Mouse (Mus musculus): ENCODE data around the gene Chia1. TPM values are rescaled to one million over a fixed set of nuclear protein-coding genes. Genes with fewer than 3 reads are reported as not detected.
"Not testable (repeated sequence)": the region's sequence is repeated elsewhere in the genome, so short reads cannot be mapped to it uniquely, and the experiment has no call there.

Chia1 gene
- polyA plus RNA-seq, 1 experiment from 2014 or later: not detected

DNA sequence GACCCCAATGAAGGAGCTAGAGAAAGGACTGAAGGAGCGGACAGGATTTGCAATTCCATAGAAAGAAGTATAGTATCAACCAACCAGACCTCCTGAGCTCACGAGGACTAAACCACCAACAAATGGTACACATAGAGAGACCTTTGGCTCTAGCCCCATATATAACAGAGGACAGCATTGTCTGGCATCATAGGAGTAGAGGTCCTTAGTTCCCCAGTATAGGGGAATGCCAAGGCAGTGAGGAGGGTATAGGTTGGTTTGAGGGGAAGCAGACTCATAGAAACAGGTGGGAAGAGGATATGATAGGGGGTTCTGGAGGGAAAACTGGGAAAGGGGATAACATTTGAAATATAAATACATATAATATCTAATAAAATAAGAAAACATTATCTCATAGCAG lies 41.4 kb downstream of the Chia1 start:
- 82% methylated on average over 2 of the region's 2 CpGs for WGBS
- no peaks in the 10 kb centered on the region for H3K36me3 ChIP-seq (replicated peaks; ENCODE audit: control insufficient read depth, insufficient read depth, low read depth, low read length)
- ATAC-seq (replicated peaks; ENCODE audit: insufficient number of reproducible peaks, low FRiP score, low TSS enrichment, low read depth): no peak

DNA sequence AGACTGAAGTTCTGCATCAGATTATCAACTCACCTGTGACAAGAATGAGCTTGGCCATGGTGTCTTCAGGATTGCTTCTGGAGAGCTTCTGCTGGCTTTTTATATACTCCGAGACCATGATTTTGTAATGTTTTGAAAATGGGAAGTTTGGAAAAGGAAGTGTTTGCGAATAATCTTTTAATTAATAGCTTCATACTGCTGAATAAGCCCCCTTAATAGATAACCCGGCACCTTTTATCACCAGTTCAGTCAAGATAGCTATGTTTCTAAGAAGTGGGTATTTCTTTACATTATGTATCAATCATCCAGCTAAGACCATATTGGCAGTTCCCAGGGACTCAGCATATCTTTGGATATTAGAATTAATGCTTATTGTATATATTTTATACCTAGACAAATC lies 54.4 kb downstream of the Chia1 start, which contains the start of gene Chil3:
Gene Chil3, minus strand, starts transcription at position 101 of the 400 bp plus-strand sequence.
- no peaks in the 10 kb centered on the region for H3K27me3 ChIP-seq (ENCODE audit: control insufficient read depth, insufficient read depth, low read length)
- no peak for DNase-seq (ENCODE audit: low spot score)
- no peaks in the 10 kb centered on the region for H3K36me3 ChIP-seq (replicated peaks; ENCODE audit: control insufficient read depth, insufficient read depth, low read depth, low read length)
- WGBS: 83% methylated on average over 3 of the region's 3 CpGs
- H3K4me1 ChIP-seq (ENCODE audit: control insufficient read depth, insufficient read depth, low read length): no peaks in the 10 kb centered on the region
- no peak for ATAC-seq (replicated peaks; ENCODE audit: insufficient number of reproducible peaks, low FRiP score, low TSS enrichment, low read depth)
- no peak within 1 kb of the TSS for H3K27ac ChIP-seq (replicated peaks; ENCODE audit: low read depth, low read length)
- no peak within 1 kb of the TSS for H3K9ac ChIP-seq (replicated peaks; ENCODE audit: low read length)
- H3K9me3 ChIP-seq (replicated peaks; ENCODE audit: control insufficient read depth, low read length): no peaks in the 10 kb centered on the region; the same call in 1 of the 2 replicates
- H3K4me2 ChIP-seq (ENCODE audit: low read depth, low read length): no peak within 1 kb of the TSS
- H3K4me3 ChIP-seq (ENCODE audit: low read depth, low read length): no peak within 1 kb of the TSS

More for the DNA sequence above, 41.4 kb downstream of the Chia1 start:
- DNase-seq (ENCODE audit: low spot score): no peak
- Histone ChIP-seq H3K4me2 (ENCODE audit: low read depth, low read length) (no peak overlapping the region), H3K4me1 (ENCODE audit: control insufficient read depth, insufficient read depth, low read length) (no peaks in the 10 kb centered on the region), H3K27ac (replicated peaks; ENCODE audit: low read depth, low read length) (no peak overlapping the region), H3K9ac (replicated peaks; ENCODE audit: low read length) (no peak overlapping the region), H3K4me3 (ENCODE audit: low read depth, low read length) (no peak overlapping the region), H3K9me3 (replicated peaks; ENCODE audit: control insufficient read depth, low read length) (no peaks in the 10 kb centered on the region), H3K27me3 (ENCODE audit: control insufficient read depth, insufficient read depth, low read length) (no peaks in the 10 kb centered on the region)

DNA sequence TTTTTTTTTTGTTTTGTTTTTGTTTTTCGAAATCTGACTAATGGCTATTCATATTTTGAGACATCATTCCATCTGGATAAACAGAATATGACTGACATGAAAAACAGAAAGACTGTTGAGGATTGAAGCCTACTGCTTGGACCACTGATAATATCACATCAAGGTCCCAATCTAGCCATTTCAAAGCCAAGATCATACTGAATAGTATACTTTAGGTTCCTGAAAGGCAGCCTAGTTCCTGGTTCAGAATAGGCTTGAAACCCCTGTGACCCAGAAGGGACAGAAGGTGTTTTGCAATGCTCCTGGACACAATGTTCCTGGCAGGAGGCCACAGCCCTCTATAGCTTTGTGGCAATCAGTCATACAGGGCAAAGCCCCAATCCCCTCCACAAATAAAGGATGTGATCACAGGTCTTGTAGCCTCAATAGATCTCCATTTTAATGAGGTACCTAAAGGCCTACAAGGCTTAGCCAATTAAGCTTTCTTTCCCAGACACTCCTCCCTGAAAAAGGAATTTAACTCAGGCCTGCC lies 57.6 kb downstream of the Chia1 start:
- Histone ChIP-seq H3K27me3 (ENCODE audit: control insufficient read depth, insufficient read depth, low read length) (no peaks in the 10 kb centered on the region), H3K27ac (replicated peaks; ENCODE audit: low read depth, low read length) (no peak overlapping the region), H3K4me1 (ENCODE audit: control insufficient read depth, insufficient read depth, low read length) (no peaks in the 10 kb centered on the region), H3K9ac (replicated peaks; ENCODE audit: low read length) (no peak overlapping the region), H3K36me3 (replicated peaks; ENCODE audit: control insufficient read depth, insufficient read depth, low read depth, low read length) (no peaks in the 10 kb centered on the region), H3K9me3 (replicated peaks; ENCODE audit: control insufficient read depth, low read length) (no peaks in the 10 kb centered on the region; the same call in 1 of the 2 replicates), H3K4me3 (ENCODE audit: low read depth, low read length) (no peak overlapping the region), H3K4me2 (ENCODE audit: low read depth, low read length) (no peak overlapping the region)
- no peak for ATAC-seq (replicated peaks; ENCODE audit: insufficient number of reproducible peaks, low FRiP score, low TSS enrichment, low read depth)
- peak; percentile 12 for DNase-seq (ENCODE audit: low spot score)
- 49% methylated on average over 1 of the region's 1 CpGs for WGBS

DNA sequence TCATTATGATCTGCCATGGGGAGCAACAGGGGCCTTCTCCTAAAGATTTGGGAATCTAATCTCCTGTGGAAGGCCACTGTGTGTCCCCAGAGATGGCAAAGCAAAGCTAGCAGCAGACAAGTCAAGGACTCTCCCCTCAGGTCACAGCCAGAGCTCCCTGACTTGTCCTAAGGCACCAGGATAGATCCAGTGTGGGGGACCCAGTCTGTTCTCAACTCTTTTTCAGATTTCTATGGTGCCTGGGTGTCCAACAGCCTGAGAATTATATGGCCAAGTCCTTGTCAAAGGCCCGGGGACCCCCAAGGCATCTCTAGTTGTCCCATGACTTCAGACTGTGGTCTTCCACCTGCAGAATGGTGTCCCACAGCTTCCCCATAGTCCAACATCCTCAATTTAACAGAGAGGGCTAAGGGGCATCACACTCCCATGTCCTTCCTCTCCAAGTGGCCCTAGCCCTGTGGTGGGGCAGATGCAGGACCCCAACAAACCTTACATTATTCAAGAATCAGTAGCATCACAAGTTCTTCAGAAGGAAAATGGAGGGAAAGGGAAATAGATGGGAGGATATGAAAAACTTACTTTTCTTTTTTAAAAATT lies 58.2 kb downstream of the Chia1 start:
- ATAC-seq (replicated peaks; ENCODE audit: insufficient number of reproducible peaks, low FRiP score, low TSS enrichment, low read depth): no peak; the same call in 1 of the 2 replicates
- DNase-seq (ENCODE audit: low spot score): no peak
- Histone ChIP-seq H3K4me2 (ENCODE audit: low read depth, low read length) (no peak overlapping the region), H3K27ac (replicated peaks; ENCODE audit: low read depth, low read length) (no peak overlapping the region), H3K9me3 (replicated peaks; ENCODE audit: control insufficient read depth, low read length) (no peaks in the 10 kb centered on the region; the same call in 1 of the 2 replicates), H3K9ac (replicated peaks; ENCODE audit: low read length) (no peak overlapping the region), H3K36me3 (replicated peaks; ENCODE audit: control insufficient read depth, insufficient read depth, low read depth, low read length) (no peaks in the 10 kb centered on the region), H3K27me3 (ENCODE audit: control insufficient read depth, insufficient read depth, low read length) (no peaks in the 10 kb centered on the region), H3K4me1 (ENCODE audit: control insufficient read depth, insufficient read depth, low read length) (no peaks in the 10 kb centered on the region), H3K4me3 (ENCODE audit: low read depth, low read length) (no peak overlapping the region)
- WGBS: 90% methylated on average over 1 of the region's 1 CpGs

DNA sequence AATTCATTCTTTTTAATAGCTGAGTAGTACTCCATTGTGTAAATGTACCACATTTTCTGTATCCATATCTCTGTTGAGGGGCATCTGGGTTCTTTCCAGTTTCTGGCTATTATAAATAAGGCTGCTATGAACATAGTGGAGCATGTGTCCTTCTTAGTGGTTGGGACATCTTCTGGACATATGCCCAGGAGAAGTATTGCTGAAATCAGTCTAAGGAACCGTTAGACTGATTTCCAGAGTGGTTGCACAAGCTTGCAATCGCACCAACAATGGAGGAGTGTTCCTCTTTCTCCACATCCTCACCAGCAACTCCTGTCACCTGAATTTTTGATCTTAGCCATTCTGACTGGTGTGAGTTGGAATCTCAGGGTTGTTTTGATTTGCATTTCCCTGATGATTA lies 59.5 kb downstream of the Chia1 start:
- not testable (repeated sequence) for H3K36me3 ChIP-seq (replicated peaks; ENCODE audit: control insufficient read depth, insufficient read depth, low read depth, low read length); H3K27ac ChIP-seq (replicated peaks; ENCODE audit: low read depth, low read length); H3K4me3 ChIP-seq (ENCODE audit: low read depth, low read length); ATAC-seq (replicated peaks; ENCODE audit: insufficient number of reproducible peaks, low FRiP score, low TSS enrichment, low read depth); H3K9me3 ChIP-seq (replicated peaks; ENCODE audit: control insufficient read depth, low read length); H3K4me1 ChIP-seq (ENCODE audit: control insufficient read depth, insufficient read depth, low read length); DNase-seq (ENCODE audit: low spot score); H3K27me3 ChIP-seq (ENCODE audit: control insufficient read depth, insufficient read depth, low read length); H3K4me2 ChIP-seq (ENCODE audit: low read depth, low read length); H3K9ac ChIP-seq (replicated peaks; ENCODE audit: low read length)
- 71% methylated on average over 2 of the region's 2 CpGs for WGBS

DNA sequence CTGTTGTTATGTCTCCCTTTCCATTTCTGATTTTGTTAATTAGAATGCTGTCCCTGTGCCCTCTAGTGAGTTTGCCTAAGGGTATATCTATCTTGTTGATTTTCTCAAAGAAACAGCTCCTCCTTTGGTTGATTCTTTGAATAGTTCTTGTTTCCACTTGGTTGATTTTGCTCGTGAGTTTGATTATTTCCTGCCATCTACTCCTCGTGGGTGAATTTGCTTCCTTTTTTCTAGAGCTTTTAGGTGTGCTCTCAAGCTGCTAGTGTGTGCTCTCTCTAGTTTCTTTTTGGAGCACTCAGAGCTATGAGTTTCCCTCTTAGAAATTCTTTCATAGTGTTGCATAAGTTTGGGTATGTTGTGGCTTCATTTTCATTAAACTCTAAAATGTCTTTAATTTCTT lies 61.9 kb downstream of the Chia1 start:
- H3K27ac ChIP-seq (replicated peaks; ENCODE audit: low read depth, low read length); H3K4me1 ChIP-seq (ENCODE audit: control insufficient read depth, insufficient read depth, low read length); H3K27me3 ChIP-seq (ENCODE audit: control insufficient read depth, insufficient read depth, low read length); H3K4me3 ChIP-seq (ENCODE audit: low read depth, low read length); H3K9ac ChIP-seq (replicated peaks; ENCODE audit: low read length); ATAC-seq (replicated peaks; ENCODE audit: insufficient number of reproducible peaks, low FRiP score, low TSS enrichment, low read depth); H3K4me2 ChIP-seq (ENCODE audit: low read depth, low read length); H3K9me3 ChIP-seq (replicated peaks; ENCODE audit: control insufficient read depth, low read length); DNase-seq (ENCODE audit: low spot score); H3K36me3 ChIP-seq (replicated peaks; ENCODE audit: control insufficient read depth, insufficient read depth, low read depth, low read length): not testable (repeated sequence)
- 66% methylated on average over 2 of the region's 2 CpGs for WGBS

DNA sequence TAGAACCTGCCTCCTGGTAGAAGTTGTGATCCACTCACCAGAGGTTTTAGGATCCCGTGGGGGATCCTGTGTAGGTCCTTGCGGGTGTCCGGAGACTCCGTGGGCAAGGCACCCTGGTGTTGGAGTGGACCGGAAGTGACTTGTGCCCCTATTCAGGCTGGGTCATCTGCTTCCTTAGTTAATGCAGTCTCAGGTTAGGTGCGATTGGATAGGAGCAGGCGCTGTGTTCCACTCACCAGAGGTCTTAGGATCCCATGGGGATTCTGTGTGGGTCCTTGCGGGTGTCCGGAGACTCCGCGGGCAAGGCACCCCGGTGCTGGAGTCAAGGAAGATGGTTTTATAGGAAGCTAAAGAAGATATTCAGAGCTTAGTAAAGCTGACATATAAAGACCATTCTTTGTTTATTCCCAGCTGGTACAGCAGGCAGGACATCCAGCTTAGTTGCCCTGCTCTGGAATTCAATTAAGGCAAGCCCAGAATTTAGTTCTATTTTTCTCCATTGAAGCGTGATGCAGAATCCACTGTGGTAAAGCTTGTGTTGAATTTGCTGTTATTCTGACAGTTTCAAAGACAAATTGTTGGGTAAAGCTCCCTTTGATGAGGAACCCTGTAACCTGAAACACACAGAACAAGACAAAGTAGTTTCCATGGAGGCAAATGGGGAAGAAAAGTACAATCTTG lies 64.6 kb downstream of the Chia1 start:
- Histone ChIP-seq H3K4me2 (ENCODE audit: low read depth, low read length) (no peak overlapping the region), H3K4me1 (ENCODE audit: control insufficient read depth, insufficient read depth, low read length) (no peaks in the 10 kb centered on the region), H3K27me3 (ENCODE audit: control insufficient read depth, insufficient read depth, low read length) (no peaks in the 10 kb centered on the region), H3K4me3 (ENCODE audit: low read depth, low read length) (no peak overlapping the region), H3K9me3 (replicated peaks; ENCODE audit: control insufficient read depth, low read length) (no peaks in the 10 kb centered on the region; the same call in 1 of the 2 replicates), H3K36me3 (replicated peaks; ENCODE audit: control insufficient read depth, insufficient read depth, low read depth, low read length) (no peaks in the 10 kb centered on the region), H3K9ac (replicated peaks; ENCODE audit: low read length) (no peak overlapping the region), H3K27ac (replicated peaks; ENCODE audit: low read depth, low read length) (no peak overlapping the region)
- WGBS: 85% methylated on average over 13 of the region's 13 CpGs
- DNase-seq (ENCODE audit: low spot score): no peak
- ATAC-seq (replicated peaks; ENCODE audit: insufficient number of reproducible peaks, low FRiP score, low TSS enrichment, low read depth): no peak
